Mouse (Mus musculus): ENCODE results near the gene Chst11.

The Chst11 gene

DNA sequence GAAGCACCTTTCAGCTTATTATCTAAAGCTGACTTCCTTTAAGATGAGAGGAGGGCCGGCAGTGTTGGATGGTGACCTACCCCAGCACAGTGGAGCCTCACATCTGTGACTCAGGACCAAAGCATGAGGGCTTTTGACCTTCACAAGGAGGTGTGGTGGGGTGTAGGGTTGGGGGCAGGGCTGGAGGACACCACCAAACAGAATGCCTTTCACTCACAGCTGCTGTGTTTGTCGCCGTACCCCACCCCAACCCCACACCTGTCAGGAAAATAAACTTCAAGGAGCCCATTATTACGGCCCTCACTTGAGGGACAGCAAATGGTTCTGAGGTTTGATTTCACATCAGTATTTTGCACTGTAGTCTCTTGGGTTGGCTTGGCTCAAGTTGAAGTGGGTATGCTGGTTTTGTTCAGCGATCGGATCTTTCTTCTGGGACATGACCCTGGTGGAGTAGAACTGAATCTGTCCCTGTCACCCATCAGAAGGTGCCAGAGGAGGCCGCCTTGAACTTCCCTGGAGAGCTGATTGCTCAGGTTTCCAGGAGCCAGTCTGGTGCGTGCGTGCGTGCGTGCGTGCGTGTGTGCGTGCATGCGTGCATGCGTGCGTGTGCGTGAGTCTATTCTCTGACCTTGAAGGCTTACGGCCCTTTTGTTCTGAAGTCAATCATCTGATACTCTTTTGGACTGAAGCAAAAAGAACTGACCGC is 51.2 kb downstream of the Chst11 start:
- DNase-seq (ENCODE audit: low spot score) = no peak

DNA sequence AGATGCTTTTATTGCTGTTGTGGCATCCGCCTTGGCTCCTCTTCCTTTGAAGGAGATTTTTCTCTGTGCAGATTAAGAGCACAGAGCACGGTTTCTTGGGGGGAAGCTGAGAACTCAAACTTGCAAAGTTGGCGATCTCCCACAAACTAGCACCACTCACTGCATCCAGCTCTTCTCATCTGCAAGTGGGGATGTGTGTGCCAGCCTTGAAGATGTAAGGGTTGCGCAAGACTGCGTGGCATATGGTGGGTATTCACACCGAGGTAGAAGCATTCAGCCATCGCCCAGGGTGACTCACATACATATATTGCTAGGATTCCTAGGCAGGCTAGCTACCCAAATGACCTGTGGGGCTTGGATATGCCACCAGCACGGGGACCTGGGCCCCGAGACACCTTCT is 52.9 kb downstream of the Chst11 start:
- no peak for DNase-seq (ENCODE audit: low spot score)

DNA sequence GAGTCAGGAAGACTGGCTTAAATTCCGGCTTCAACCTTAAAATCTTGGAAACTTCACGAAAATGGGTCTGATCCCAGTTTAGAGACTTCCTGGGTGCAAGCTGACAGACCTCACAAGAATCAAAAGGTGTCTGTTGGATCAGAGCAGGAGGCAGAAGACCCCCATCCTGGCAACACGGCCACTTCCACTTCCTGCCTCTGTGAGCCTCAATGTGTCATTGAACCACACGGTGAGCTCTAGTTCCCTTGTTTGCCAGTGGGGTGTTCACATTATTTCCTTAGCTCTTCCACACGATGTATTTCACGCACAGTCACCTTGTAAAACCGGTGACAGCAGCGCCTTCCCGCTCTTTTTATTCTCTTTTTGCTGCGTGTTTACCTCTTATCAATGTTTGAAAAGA is 54.1 kb downstream of the Chst11 start:
- no peak for DNase-seq (ENCODE audit: low spot score)

DNA sequence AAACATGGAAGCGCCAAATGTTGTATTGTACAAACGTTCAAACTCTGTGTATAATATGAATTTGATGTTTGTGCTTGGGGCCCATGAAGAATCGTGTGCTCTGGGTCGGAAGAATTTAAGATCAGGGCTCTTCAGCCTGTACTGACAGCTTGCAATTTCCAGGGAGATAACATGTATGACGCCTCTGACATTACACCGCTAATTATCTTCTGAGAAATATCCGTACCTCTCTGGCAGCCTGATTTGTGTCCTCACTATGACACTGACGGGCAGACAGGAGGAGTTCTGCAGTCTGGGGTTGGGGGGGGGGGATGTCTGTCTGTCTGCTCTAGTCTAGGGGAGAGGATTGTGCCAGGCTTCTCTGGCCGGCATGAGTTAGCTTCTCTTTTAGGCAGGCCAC is 56.6 kb downstream of the Chst11 start:
- no peak for DNase-seq (ENCODE audit: low spot score)

DNA sequence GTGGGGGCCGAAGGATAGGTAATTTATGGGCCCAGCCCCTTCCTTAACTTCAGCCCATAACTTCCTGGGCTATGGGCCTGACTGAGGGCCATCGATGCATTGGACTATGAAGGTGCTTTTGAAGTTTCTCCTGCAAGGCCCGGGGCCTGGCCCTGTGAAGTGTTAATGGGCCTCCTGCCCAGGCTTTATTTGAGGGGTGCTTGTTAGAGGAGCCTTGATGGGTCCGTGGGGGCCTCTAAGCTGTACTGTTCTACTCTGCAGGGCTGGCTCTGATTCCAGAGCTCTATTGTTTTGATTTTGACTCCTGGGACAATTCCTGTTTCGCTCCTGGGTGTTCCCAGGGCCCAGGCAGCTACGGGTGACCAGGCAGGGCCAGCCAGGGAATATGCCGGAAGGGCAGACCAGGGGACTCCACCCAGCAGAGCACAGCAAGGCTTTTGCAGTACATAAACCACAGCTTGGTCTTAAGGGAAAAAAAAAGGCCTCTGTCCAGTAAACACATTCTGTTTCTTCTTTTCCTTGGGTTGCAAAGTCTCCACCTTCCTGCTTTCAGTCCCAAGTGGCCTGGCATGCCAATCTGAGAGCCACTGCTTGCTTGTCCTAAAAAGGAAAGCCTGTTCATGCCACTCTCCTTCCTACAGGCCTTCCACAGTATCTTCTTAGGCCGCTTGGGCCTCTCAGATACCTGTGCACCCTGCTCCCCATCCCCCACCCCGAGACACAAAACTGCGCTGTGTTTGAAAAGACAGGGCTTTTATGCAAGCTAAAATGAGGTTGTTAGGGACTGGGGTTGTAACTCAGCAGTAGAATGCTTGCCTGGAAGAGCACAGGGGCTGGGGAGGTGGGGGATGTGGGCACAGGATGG is 57.5 kb downstream of the Chst11 start:
- DNase-seq (ENCODE audit: low spot score) = no peak

DNA sequence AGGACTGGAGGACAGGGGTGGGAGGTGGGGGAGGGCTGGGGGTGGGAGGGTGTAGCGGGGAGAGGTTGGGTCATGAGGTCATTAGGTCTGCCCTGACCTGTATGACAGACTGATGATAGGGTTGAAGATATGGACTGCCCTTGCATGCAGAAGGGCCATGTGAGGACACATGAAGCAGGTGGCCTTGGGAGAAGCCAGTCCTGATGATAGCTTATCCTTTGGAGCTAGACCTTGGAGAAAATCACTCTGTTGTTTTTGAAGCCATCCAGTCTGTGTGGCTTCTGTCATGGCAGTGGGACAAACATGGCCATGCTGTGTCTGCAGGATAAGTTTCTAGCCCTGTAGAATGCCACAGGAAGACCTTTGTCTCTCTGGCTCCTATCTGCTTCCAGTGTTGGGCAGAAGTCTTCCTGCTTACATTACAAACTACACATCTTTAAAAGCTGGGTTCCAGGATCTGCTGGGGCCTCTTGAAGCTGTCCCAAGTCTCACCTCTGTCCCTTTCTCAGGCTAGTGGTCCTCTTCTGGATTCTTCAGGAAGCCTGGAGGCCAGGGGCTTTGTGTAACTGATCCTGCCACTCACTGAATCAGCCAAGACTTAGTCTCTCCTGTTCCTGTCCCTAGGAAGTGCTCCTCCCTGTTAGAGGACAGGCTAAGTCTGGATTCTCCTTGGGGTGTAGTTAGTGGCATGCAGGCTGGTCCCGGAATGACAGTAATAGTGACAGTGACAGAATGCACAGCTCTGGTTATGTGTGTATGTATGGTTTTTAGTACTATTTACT is 58.4 kb downstream of the Chst11 start:
- DNase-seq (ENCODE audit: low spot score) = no peak

DNA sequence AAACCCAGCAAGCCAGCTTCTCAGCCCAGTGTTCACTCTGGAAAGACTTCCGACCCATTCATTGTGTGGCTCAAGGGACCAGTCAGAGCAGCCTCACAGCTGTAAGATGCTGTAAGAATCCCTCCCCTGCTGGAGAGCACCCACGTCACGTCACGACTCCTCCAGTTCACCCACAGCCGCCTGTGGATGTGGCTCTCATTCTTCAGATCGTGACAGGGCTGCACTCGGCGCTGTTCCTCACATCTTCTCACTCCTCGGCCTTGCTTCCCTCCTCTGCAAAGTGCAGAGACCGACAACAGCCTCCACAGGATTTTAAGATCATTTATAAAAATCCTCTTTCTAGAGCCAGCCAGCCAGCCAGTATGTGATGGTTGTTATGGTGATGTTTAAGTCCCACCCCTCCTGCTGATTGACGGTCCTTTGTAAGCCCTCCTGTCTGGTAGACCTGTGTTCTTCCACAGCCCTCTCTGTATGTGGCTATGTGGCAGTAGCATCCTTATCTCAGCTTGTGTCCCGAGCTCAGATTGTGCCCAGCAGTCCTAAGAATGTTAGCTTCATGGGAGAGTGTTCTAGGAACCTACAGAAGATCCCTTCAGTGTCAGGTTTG is 64.0 kb downstream of the Chst11 start:
- no peak for DNase-seq (ENCODE audit: low spot score)

DNA sequence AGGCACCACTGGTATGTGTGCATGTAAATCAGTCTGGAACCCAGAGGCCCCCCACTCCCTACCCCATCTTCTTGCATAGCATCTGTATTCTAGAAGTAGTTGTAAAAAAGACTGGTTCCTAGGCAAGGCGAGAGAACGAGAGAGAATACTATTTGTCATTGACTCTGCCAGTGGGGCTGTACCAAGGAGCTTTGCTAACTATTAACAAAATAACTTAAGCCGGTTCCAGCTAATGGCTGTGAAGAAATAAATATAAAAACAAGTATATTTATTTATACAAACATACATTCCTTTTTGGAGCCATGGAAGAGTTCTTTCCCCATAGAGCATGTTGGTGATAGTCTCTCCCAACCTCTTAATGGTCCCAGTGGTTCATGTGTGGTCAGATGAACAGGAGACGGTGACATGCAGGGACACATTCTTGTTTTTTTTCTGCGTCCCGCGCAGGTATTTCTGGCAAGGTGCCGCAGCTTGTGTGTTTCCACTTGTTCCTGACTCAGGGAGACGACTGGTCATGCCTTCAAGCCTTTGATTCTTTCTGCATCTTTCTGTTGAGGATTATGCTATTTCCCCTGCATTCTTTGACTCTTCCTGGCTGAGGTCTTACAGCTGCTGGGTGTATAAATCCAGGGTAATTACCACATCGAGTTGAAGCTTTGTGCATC is 68.7 kb downstream of the Chst11 start:
- DNase-seq (ENCODE audit: low spot score) = no peak

DNA sequence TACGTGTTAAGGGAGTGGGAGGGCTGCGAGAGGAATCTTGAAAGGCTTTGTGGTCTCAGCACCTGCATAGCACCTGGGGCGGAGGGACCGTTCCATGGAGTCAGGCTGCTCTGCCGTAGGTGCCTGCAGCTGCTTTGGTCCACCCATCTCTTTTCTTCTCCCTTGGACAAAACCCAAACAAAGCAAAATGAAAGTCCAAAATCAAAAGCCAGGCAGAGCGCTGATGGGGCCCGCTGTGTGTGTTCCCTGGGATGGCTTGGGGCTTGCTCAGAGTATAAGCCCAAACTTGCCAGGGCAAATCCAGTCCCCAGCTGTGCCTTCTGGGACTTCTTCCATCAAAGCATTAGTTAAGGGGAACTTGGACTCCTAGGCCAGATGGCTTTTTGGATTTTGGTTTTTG is 71.0 kb downstream of the Chst11 start:
- DNase-seq (ENCODE audit: low spot score) = no peak

DNA sequence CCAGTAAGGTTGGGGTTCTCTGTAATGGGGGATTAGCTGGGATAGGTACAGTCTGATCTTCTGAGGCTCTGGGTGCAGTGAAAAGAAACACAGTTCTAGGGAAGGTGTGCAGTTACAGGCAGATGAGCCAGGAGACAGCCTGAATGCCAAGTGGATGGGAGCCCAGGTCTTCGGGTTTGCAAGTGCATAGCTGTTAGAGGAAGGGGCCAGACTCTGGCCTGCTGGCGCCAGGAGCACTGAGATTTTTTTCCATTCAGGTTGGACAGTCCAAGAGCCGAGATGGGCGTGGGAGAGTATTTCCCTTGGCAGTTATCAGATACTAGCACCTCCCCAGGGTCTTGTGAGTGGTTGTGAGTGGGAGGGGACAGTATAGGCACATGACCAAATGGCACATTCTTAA is 71.6 kb downstream of the Chst11 start:
- DNase-seq (ENCODE audit: low spot score) = no peak

DNA sequence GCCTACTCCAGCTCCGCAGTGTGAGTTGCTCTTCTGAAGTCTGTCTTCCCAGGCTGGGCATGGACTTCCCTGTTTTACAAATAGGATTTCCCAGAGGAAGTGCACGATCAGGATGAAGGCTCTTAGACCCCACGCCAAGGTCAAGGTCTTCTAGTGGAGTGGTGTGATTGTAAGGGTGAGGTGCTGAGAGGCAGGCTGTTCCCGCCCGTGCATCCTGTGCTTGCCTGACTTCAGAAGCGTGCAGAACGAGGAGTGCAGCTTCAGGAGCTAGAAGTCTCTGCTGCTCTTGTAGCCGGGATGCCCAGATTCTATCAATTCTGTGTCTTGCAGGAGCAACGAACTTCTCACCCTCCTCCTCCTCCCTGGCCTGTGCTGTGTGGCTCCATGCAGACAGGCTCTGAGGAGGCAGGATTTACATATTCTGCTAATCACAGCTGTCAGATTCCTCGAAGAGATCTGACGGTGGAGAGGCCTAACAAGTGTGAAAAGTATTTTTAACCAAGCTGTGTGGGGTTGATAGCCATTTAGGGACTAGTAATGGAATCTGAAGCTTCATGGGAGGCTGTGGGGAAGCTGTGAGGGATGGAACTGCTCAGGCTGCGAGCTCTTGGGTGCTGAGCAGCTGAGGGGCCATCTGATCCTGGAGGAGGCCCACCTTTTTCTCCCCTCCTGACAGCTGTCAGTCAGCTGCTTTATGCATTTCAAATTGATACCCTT is 74.9 kb downstream of the Chst11 start:
- DNase-seq (ENCODE audit: low spot score) = no peak

DNA sequence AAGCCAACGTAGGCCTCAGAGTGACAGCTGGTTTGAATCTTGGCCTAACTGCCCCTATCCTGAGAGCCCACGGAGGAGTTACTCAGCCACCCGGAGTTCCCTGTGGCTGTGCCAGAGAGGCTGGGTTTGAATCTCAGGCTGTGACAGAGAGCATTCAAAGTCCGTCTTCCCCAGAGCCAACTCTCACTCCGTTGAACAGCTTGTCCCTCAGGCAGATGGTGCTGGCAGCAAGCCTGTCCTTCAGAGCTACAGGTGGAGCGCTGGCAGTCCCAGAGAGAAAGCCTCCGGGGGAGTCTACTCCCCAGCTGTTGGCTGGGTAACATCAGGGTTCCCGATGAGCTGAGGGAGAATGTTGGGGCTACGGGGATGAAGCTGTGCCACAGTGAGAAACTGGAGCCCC is 77.0 kb downstream of the Chst11 start:
- DNase-seq (ENCODE audit: low spot score) = no peak

DNA sequence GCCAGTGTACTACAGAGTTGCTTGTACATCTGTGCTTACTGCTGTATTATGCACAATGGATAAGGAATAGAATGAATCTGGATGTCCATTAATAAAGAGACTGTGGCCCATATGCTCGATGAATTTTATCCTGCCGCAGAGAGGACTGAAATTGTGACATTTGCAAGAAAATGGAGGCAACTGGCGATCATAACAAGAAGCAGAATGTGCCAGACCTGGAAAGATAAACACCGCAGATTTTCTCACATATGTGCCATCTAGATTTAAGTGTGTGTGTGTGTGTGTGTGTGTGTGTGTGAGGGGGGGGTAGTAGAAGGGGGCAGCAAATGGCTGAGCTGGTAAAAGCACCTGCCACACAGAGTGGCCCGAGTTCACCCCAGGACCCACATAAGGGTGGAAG is 79.5 kb downstream of the Chst11 start:
- DNase-seq (ENCODE audit: low spot score) = no peak

DNA sequence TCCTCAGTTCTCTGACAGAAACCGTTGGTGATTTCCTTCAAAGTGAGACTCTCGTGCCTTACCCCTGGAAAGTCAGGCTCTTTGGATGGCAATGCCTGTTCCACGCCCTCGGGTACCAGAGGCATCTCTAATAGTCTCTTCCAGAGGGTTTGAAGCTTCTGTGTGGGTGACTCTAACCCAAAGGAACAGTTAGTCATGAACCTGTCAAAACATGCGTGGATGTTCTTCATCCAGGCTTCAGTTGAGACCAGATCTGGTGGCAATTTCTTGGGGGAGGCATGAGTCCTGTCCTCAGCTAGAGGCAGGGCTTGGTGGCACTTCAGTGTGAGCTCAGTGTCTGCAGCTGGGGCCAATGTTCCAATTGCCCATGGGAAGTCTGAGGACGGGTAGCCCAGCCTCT is 80.9 kb downstream of the Chst11 start:
- no peak for DNase-seq (ENCODE audit: low spot score)

DNA sequence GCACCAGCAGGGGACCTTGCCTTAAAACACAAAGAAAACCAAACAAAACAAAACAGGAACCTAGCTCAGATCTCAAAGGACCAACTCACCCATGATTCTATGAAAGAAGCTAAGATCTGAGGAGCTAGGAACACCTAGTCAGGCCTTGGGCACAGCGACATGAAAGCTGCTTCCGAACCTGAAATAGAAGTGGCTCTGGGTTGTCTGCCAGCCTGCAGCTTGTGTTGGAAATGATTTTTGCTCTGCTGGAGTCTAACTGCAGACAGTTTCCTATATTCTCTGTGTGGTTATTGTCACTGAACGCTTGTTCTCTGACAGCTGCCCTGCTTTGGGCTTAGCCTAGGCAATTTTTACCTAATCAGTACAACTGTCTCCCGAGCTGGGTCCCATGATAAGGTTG is 82.0 kb downstream of the Chst11 start:
- no peak for DNase-seq (ENCODE audit: low spot score)

DNA sequence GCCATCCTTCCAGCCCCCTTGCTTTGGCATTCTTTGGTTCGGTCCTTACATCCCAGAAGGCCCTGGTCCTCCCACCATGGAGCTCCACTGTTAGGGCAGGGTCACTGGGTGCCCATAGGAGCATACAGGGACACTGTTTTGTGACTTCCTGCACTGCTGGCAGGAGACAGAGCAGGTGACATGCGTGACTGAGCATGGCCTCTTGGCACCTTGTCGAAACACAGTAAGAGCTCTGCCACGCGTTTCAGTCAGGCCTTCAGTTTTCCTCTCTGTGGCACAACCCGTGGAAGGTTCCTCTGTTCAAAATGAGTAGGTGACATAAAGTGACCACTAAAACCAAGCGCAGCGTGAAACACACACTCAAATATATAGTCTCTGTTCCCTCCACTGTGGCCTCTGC is 83.2 kb downstream of the Chst11 start:
- no peak for DNase-seq (ENCODE audit: low spot score)

DNA sequence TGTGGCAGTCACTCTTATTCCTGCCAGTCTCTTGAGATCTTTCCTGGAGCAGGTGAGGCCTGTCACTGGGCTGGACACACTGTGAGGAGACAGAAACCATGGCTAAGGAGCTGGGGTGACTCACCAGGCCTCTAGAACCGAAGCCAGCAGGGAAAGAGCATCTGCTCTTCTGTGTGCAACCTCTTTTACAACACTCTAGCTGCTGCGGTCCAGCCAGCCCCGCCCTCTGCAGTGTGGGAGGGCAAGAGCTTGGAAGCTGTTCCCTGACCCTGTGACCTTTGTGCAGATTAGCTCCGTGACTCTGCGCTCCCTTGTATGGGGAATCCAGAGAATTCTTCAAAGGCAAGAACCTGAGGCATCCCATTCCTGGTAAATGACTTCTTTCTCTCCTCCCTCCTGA is 84.5 kb downstream of the Chst11 start:
- peak; percentile 20 for DNase-seq (ENCODE audit: low spot score)

DNA sequence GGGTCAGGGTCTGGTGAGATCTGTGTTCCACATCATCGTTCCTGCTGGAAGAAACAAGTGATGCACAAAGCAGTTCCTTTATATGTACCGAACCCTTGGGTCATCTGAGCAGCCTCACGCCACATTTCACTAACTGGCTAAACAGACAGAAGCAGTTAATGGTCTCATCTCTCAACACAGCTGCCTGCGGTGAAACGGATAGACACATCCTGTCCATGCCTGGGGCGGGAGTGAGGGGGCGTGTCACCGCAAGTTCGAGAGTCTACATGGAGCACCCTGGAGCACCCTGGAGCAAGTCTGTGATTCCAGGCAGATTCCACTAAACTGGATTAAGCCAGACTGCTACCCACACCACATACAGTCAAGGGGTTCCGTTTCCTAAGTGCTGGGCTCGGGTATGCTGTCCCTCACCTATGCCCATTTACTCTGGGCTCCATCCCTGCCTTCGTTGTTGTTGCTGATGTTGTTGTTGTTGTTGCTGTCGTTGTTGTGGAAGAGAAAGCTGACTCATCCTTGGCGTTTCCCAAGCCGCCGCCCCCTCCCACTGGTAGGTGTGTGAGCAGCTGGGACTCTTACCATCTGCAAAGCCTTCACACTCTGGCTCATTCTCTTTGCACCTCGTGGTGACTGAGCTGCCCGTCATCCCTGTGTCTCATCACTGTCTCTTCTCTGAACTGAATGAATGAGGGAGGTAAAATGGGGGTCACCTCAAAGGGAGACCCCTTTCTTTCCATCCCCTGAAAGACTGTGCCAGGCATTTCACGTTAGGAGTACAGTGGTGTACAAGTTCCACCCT is 86.7 kb downstream of the Chst11 start:
- no peak for DNase-seq (ENCODE audit: low spot score)

DNA sequence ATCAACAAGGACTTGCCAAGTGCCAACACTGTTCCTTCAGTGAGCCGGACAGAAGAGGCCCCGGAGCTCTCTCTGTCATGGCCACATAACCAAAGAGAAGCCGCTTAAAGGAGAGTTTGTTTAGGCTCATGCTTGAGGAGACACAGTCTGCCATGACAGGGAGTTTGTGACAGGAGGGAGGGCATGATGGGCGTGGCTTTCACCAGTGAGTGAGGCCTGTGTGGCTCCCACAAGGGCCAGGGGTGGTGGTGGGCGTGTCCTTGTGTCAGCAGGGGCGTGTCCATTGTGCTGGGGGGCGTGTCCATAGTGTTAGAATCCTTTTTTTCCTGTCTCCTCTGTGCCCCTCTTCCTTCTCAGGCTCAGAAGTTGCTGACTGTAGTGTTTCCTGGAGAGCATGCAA is 87.8 kb downstream of the Chst11 start:
- DNase-seq (ENCODE audit: low spot score) = no peak

DNA sequence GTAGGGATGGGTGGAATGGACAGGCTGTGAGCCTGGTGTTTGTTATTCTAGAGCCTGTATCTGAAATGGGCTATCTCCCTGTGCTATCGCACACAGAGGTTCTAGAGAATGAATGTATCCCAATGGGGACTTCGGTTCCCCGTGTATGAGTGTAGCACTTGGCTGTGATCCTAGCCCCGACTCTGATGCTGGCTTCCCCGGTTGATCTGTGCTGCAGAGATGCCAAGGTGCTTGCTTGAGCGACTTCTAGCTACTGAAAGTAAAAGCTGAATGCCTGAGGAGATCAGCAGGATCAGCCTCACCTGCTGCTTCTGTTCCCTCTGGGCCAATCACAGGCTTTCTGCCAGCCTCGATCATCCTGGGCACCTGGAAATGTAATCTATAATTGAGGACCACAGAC is 91.5 kb downstream of the Chst11 start:
- no peak for DNase-seq (ENCODE audit: low spot score)
